Mouse (Mus musculus) kidney, postnatal 10 days (tissue): Measurements from ENCODE around the gene Prkcq.
"Not testable (repeated sequence)": the region's sequence is repeated elsewhere in the genome, so short reads cannot be mapped to it uniquely, and the experiment has no call there.

Source experiments
- DNase-seq: peaks from one replicate; pipeline ENCODE4 v3.0.0; 2021; ENCODE audit warnings: mixed read lengths

Prkcq gene

DNA sequence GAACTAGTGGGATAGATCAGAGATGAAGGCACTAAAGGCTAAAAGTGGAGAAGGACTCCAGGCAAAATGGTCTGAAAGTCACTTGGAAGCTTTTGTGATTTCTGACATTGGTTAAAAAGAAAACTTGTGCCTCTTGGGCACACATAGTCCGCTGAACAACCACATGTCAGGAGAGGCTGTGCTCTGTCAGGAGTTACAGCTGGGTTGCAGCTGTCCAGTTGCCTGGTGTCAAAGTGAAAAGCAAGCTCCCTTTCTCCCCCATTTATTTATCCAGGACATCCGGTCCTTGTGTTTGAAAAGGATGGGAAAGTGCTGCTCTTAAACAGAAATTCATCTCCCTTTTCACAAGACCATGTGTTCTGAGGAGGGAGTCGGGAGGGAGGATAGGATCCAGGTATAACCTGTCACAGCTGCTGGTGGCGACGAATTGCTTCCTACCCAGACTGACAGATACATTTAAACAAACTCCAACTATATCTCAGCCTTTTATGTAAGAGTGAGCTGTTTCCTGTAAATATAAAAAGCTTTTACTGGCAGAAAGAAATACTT lies 122.8 kb downstream of the Prkcq start:
- peak; percentile 38 for DNase-seq

DNA sequence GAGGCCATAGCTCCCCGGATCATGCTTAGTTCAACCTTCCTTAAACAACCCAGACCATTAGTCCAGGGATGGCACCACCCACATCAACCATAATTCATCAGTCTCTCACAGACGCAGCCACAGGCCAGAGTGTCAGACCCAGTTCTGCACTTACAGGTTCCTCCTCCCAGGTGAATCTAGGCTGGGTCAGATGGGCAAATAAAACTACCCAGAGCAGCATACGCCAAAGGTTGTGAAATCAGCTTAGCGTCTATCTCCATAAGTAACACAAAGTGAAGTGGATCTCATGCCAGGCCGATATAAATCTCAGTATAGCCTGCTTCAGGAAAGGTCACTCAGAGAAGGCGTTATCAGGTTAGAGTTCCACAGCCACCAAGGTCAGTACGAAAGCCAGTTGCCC lies 126.9 kb downstream of the Prkcq start:
- DNase-seq: no peak

DNA sequence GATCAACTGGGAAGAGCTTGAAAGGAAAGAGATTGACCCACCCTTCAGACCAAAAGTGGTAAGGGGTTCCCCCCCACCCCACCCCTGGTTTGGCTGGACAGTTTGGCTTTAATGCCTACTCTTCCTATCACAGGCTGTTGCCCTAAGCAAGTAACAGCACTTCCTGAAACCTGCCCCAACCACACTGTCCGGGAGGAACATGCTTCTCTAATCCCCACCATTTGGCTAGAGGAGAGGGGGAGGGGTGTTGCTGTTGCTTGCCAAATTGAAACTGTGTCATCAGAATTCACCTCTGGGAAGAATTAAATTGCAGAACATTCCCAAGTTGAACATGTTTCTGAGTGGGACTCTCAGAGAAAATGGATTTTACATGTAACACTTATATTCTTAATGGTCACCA lies 127.5 kb downstream of the Prkcq start:
- no peak for DNase-seq

DNA sequence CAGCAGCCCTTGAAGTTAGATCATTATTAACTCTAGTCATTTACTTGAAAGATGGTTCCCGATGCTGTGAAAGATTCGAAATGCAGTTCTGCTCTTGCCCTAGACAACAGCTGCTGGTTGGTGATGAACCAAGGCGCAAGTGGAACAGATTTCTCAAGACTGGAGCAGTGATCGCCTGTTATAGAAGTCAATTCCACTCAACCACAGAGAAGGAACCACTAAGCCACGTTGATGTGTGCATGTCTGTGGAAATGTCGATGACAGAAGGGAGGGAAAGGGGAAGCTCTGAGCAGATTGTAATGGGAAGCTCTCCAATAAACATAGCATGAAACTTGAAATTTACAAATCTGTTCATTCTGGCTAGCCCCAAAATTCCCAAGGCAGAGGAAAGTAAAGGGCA lies 128.5 kb downstream of the Prkcq start:
- no peak for DNase-seq

DNA sequence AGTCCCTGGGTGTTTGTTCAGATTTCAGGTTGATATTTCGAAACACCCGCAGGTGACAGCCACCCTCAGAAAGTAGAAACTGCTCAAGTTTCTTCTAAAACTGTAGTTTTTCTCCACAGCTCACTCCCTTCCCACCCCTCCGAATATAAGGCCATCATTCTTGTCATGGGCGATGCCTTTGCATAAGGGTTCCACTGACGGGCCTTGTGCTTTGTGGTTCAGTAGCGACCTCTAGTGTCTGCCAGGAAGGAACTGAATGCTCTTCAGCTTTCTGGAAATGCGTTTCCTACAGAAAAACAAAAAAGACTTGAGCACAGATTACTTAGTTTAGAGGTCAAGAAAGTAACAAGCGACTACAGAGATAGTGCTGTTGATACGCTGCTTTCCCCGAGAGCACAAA lies 148.3 kb downstream of the Prkcq start:
- DNase-seq: peak; percentile 41

DNA sequence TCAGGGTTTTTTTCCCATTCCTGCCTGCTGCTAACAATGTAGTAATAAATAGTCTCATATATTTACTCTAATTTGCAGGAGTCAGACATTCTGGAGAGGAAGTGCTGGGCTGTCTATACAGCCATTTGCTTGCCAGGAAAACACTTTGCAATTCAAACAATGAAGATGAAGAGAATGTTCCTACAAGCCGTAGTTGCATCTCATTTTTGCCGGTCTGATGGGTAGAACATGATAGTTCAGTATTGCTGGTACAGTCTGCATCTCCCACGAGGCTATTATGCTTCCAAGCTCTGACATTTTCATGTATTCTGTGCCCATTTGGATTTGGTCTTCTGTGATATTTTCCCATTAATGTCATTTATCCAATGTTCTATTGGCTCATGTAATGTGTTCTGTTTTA lies 150.5 kb downstream of the Prkcq start:
- DNase-seq: no peak

DNA sequence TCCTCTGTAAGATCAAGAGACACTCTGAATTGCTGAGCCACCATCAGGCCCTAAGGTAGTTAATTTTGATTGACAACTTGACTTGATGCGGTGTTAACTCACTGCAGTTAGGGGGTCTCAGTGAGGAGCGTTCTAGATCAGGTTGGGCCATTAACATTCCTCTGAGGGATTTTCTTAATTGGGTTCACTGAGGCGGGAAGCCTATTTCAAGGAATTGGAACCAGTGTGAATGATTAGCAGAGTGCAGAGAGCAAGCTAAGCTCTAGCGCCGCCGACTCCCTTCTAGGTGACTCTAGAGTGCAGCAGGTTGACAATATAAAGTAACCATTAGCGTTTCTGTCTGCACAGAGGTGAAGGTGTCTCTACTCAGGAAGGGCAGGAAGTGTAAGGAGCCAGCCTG lies 155.4 kb downstream of the Prkcq start:
- peak; percentile 39 for DNase-seq

DNA sequence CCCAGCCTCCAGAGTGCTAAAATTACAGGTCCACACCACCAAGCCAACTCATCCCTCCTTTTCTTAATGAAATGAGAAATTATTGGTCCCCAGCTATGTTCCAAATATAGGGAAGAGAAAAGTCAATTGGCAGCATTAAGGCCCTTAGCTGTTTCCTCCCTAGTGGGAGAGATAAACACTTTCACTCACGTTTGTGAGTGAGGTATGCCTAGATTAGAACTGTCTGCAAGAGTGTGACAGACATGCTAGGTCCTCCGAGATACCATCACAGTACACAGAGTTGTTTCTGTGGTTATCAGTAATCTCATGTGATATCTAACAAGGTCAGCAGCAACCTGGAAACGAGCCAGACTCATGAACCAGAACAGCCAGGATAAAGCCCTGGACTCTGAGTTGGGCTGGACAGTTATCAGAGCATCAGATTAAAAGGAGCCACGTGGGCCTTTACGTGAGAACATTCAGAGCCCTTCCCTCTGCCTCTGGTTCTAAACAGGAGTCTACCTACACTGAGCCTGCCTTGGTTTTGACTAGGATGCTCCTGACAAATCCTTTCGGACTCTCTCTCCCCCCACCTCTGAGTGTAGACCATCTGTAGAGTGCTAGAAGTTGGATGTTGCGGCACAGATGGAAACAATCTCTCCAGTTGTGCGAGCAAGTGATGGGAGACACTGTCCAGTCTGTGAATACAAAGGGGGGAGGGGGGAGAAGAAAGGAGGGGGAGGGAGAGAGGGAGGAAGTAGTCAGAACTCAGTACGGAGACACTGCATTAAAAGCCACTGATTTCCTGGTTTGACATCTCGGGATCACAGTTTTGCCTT lies 157.7 kb downstream of the Prkcq start:
- peak; percentile 63 for DNase-seq

DNA sequence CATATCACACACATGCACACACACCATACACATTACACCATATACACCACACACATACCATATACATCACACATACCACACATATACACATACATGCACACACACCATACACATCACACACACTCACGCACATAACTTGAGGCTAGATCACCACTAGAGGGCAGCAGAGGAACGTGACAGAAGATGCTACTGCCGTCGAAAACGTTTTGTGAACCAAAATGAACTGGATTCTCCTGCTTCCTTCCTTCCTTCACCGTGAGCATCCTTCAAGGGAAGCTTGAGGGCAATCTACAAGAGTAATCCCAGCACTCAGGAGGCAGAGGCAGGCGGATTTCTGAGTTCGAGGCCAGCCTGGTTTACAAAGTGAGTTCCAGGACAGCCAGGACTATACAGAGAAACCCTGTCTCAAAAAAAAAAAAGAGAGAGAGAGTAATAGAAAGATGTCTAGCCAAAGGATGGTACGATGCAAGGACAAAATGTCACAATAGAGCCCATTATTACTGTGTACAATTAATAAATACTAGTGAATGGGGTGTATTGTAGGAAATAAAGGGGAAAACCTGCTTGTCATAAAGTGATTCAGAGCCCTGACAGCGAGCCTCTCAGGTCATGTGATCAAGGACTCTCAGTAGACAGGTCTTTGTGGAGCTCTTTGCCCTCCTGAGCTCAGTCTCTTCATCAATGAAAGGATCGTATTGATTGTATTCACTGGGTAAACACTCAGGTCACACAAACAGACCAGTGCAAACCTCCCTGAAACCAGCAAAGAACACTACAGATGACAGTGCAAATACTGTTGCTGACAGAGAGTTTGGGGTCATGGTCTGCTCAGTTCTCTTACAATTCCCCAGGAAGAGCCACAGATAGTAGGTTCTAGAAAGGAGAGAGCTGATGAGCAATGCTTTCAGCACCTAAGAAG lies 159.9 kb downstream of the Prkcq start:
- peak; percentile 83 for DNase-seq

DNA sequence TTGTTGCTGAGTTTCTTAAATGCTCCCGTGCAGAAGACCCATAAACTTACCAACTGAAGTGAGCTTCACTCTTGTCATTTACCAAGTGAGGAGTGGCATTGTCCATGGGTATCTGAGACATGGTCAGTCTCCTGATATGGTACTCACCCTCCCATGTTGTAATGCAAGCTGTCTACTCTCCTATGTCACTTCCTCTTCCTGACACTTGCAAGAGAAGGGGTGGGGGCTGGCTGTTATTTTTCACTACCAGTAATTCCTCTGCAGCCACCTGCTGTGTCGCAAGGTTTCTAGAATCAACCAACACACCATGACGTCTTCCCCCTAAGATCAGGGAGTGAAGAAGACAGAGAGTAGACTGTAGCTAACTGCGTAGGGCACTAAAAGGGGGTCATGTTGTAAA lies 160.6 kb downstream of the Prkcq start:
- DNase-seq: no peak

DNA sequence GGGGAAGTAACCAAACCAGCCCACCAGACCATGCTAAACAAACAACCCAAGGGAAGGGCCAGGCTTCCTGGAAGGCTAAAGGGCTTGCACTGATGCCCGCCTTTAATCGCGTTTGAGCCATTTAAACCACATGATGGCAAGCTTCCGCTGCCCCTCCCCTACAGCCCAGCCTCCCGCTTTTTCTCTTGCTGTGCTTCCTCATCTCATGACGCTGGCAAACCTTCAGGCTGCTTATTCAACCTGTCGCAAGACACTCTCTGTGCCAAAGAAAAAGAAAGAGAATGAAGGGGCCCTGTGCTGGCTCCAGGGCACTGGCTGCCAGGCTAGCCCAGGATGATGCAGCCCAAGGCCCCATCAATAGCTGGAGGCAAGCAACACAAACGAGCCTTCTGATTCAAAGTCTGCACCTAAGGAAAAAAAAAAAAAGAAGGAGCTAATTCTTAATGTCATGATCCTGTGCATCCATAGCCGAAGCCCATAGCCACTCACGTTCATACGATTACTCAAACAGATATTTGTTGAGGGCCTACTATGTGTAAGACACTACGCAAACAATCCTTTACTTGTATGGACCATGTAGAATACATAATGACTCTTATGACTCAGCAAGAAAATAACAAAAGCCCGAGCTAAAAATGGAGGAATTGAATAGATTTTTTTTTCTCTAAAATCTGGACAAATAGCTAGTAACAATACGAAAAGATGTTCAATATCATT lies 161.6 kb downstream of the Prkcq start:
- peak; percentile 35 for DNase-seq

DNA sequence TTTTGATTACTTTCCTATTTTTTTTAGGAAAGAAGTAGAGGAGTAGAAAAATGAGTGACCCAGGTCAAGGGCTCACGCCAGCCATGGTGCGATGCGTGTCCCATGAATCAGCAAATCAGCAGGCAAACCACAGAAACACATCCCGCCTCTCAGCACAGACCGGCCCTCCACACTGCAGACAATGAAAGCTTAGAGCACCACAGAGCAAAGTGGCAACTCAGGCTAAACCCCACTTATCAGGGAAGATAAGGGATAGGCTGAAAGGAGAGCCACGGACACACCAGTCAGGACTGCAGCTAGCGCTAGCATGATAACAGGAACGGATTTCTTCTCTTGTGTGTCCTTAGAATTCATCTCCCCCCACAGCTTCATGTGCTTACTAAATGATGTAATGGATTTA lies 164.4 kb downstream of the Prkcq start:
- no peak for DNase-seq

DNA sequence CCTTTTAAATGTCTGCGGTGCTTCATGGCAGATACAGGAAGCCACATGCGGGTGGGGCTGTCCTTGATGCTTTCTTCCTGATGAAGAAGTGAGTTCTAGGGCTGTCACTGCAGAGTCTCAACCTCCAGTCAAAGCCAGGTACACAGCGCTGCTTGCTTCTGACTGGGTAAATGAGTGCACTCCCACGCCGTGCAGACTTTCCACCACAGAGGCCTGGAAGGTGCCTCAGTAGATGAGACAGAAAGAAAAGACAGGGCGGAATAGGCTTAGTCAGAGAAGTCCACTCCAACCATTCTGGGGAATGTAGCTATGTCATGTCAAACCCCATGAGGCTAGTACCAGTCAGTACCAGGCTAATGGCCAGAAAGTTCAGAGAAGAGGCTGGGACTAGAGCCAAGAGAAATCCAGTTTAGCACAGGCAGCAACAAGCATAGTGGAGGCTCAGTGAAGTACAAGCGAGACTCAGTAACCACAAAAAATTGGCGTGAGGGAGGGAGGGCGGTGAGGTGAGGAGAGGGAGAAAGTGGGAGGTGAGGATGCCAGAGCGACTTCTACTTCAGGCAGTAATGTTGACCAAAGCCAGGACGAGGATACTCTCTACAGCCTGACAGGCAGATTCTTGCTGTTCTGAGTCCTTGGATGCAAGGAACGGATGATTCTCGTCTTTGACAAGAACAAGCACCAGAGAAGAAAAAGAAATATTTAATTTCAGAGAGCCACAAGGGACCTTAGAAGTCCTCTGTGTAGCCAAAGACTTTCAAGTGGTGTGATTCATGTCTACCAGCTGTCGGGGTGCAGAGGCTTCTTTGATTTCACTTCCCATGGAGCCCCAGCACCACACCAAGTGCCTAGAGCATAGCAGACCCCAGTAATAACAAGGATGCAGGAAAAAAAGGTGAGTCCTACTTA lies 167.3 kb downstream of the Prkcq start:
- peak; percentile 17 for DNase-seq

DNA sequence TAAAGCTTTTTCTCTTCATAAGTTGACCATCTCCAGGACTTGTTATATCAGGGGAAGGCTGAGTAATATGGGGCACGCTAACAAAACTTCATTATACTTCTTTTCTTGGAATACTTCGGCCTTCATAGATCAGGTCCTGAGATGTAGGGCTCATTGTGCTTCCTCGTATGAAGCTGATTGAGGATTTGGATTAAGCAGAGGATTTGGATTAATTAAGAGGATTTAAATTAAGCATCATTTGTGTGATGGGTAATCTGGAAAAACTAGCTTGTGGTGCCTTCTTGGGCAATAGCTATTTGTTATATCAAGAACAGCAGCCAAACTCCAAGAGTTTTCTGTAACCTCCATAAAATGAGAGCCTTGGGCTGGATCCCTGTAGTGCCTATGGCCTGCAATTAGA lies 172.8 kb downstream of the Prkcq start:
- DNase-seq: no peak

DNA sequence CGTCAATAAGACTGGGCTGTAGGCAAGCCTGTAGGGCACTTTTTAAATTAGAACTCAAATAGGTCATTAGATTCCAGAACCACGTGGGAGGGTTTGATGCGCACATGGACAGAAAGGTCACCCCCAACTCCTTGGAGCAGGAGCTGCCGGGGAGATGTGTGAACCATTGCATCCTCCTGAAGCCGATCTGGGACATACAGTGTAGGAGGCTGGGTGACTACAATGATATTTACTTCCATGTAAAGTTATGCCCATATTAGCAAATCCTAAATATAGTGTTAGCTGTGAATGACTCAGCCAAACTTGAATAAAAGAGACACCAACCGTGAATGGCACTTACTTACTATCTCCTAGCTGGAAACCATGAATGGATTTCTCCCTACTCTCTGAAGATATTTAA lies 174.5 kb downstream of the Prkcq start:
- DNase-seq: not testable (repeated sequence)

DNA sequence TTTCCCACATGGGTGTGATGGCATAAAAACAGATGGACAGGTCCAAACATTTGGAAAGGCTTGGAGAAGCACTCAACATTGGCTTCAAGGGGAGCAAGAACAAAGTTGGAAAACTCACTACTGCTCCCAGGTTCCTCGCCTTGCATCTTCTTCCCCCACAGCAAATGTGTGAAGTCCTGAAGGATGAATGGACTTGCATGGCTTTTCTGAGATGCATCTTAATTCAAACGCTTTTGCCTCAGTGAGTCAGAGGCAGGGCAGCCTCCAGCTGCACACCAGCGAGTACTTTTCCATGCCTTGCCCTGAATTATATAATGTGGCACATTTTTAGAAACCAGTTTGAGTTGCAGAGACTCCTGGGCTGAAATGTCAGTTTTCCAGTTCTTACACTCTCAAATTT lies 175.9 kb downstream of the Prkcq start:
- DNase-seq: no peak
